Mouse (Mus musculus) embryo, embryonic 11 days (tissue): Measurements from ENCODE around the gene Stx2.

ENCODE experiments used
- DNase-seq: peaks from one replicate; pipeline ENCODE4 v3.0.0-alpha.2; 2015

Gene Stx2

GRCm38 (mm10) chr5:129008412-129008826 lies at the start of gene Stx2:
Stx2 (minus strand) TSS chr5:129008574.
- peak; percentile 97 for DNase-seq

- DNase-seq, result no peak
These were observed 46.4 kb upstream of the Stx2 start for GRCm38 (mm10) chr5:129054675-129055284.

- DNase-seq, result peak; percentile 42
These were observed 44.4 kb upstream of the Stx2 start for GRCm38 (mm10) chr5:129052636-129053355.

GRCm38 (mm10) chr5:129051910-129052309 lies 43.5 kb upstream of the Stx2 start:
- no peak for DNase-seq

GRCm38 (mm10) chr5:129049372-129049771 lies 41.0 kb upstream of the Stx2 start:
- DNase-seq, result peak; percentile 68

GRCm38 (mm10) chr5:129045641-129046580 lies 37.5 kb upstream of the Stx2 start:
- peak; percentile 37 for DNase-seq

GRCm38 (mm10) chr5:129037739-129038138 lies 29.4 kb upstream of the Stx2 start:
- no peak for DNase-seq

GRCm38 (mm10) chr5:129036678-129037077 lies 28.3 kb upstream of the Stx2 start:
- DNase-seq, result no peak

GRCm38 (mm10) chr5:129029131-129029723 lies 20.9 kb upstream of the Stx2 start:
- DNase-seq, result no peak

- DNase-seq, result no peak
These were observed 18.3 kb upstream of the Stx2 start for GRCm38 (mm10) chr5:129026637-129027036.

GRCm38 (mm10) chr5:129026171-129026570 lies 17.8 kb upstream of the Stx2 start:
- no peak for DNase-seq

GRCm38 (mm10) chr5:129025725-129026124 lies 17.4 kb upstream of the Stx2 start:
- no peak for DNase-seq

GRCm38 (mm10) chr5:129025048-129025447 lies 16.7 kb upstream of the Stx2 start:
- DNase-seq, result no peak

- peak; percentile 50 for DNase-seq
These were observed 12.4 kb upstream of the Stx2 start for GRCm38 (mm10) chr5:129020731-129021130.

- DNase-seq, result peak; percentile 86
These were observed 11.9 kb upstream of the Stx2 start for GRCm38 (mm10) chr5:129020300-129020668.

- DNase-seq, result peak; percentile 99
These were observed 11.3 kb upstream of the Stx2 start, which contains the start of gene Ran for GRCm38 (mm10) chr5:129019497-129020299. Ran (plus strand) TSS chr5:129020069.

GRCm38 (mm10) chr5:129018782-129019489 lies 10.6 kb upstream of the Stx2 start:
- DNase-seq, result peak; percentile 10

GRCm38 (mm10) chr5:129016370-129016769 lies 8.0 kb upstream of the Stx2 start:
- DNase-seq, result no peak

GRCm38 (mm10) chr5:129015540-129015939 lies 7.2 kb upstream of the Stx2 start:
- DNase-seq, result no peak

GRCm38 (mm10) chr5:129015020-129015419 lies 6.6 kb upstream of the Stx2 start:
- no peak for DNase-seq

GRCm38 (mm10) chr5:129010937-129011336 lies 2.6 kb upstream of the Stx2 start:
- DNase-seq, result no peak
